In genomic region chr10:3466135-3466626, GRCm38 (mm10) we compare ENCODE assay signal across 19 mouse cellular contexts.
A peak's percentile ranks its signal among the peaks of the same experiment; 100 is the strongest.
DNase-seq lines count a peak whose midpoint lies in the region; ATAC-seq and TF ChIP-seq lines count a peak whose summit lies in the region.
"Had no signal": no experiment of that assay in that cellular context is flagged by ENCODE, and none has a peak within 500 bp of the region (broad histone marks: within the 10 kb centered on the region; RNA-seq: fewer than 3 reads in every experiment).

No protein-coding gene starts in this region.

- in situ Hi-C loops in CH12.LX (cut with MboI; ENCODE audit: low pct_ligation_motif_present, low pct_unique_long_range_greater_than_20kb, low sequenced_read_pairs) = no loop called here

- H3K36me3 ChIP-seq in embryonic facial prominence, embryonic 14.5 days (ENCODE audit: control insufficient read depth, insufficient read depth, low read length) = no peaks in the 10 kb centered on the region
- no peaks in the 10 kb centered on the region for H3K36me3 ChIP-seq in embryonic facial prominence, embryonic 10.5 days (replicated peaks)
- no peaks in the 10 kb centered on the region for H3K36me3 ChIP-seq in CH12.LX (replicated peaks in 1 of 2; ENCODE audit: control insufficient read depth in 1 of 2, insufficient read depth in 1 of 2, low read length in 1 of 2)
- H3K36me3 ChIP-seq: hindbrain, embryonic 12.5 days had no signal

- H3K27me3 ChIP-seq in embryonic facial prominence, embryonic 14.5 days (replicated peaks; ENCODE audit: control insufficient read depth, insufficient read depth, low read length) = no peaks in the 10 kb centered on the region
- no peaks in the 10 kb centered on the region for H3K27me3 ChIP-seq in embryonic facial prominence, embryonic 10.5 days (replicated peaks; ENCODE audit: low read depth, poor library complexity, severe bottlenecking)
- H3K27me3 ChIP-seq in CH12.LX (replicated peaks) = no peaks in the 10 kb centered on the region
- H3K27me3 ChIP-seq: forebrain, embryonic 13.5 days; hindbrain, embryonic 12.5 days had no signal

- H3K9ac ChIP-seq in embryonic facial prominence, embryonic 14.5 days (ENCODE audit: low read depth, low read length) = no peak overlapping the region
- H3K9ac ChIP-seq in CH12.LX (ENCODE audit: insufficient read depth, low read depth) = no peak overlapping the region
- H3K9ac ChIP-seq: forebrain, embryonic 13.5 days; forebrain, postnatal 0 days; hindbrain, embryonic 12.5 days had no signal

- TF ChIP-seq POLR2A in CH12.LX (IDR thresholded peaks at IDR 0.05; ENCODE audit: low read depth, low read length) = no peak
- TF ChIP-seq POLR2A in embryonic fibroblast, embryonic 13.5 days (IDR thresholded peaks at IDR 0.05; ENCODE audit: low read depth, low read length) = no peak

- no peak overlapping the region for H3K27ac ChIP-seq in embryonic facial prominence, embryonic 14.5 days (replicated peaks; ENCODE audit: low read depth, low read length)
- H3K27ac ChIP-seq in embryonic facial prominence, embryonic 10.5 days (replicated peaks) = no peak overlapping the region
- no peak overlapping the region for H3K27ac ChIP-seq in CH12.LX (ENCODE audit: insufficient read depth, low read depth)
- H3K27ac ChIP-seq in embryonic fibroblast, embryonic 13.5 days (ENCODE audit: insufficient read depth, low read length) = peak overlapping the region; percentile 84
- H3K27ac ChIP-seq: forebrain, embryonic 13.5 days; heart, embryonic 10.5 days; hindbrain, embryonic 12.5 days; hindbrain, postnatal 0 days had no signal

- H3K9me3 ChIP-seq in embryonic facial prominence, embryonic 14.5 days (ENCODE audit: control insufficient read depth, low read length) = no peaks in the 10 kb centered on the region
- no peaks in the 10 kb centered on the region for H3K9me3 ChIP-seq in embryonic facial prominence, embryonic 10.5 days
- H3K9me3 ChIP-seq in CH12.LX (replicated peaks; ENCODE audit: low read length) = no peaks in the 10 kb centered on the region
- H3K9me3 ChIP-seq: forebrain, embryonic 13.5 days; heart, embryonic 10.5 days; hindbrain, embryonic 12.5 days had no signal

- H3K4me1 ChIP-seq in embryonic facial prominence, embryonic 14.5 days (ENCODE audit: control insufficient read depth, insufficient read depth, low read length) = no peaks in the 10 kb centered on the region
- H3K4me1 ChIP-seq in embryonic facial prominence, embryonic 10.5 days = no peaks in the 10 kb centered on the region
- peaks cover 0 to 7% of the 10 kb centered on the region in 2 experiments; a peak in 2 of 4 replicates for H3K4me1 ChIP-seq in CH12.LX (ENCODE audit: control insufficient read depth in 1 of 2, insufficient read depth in 2 of 2)
- H3K4me1 ChIP-seq in embryonic fibroblast, embryonic 13.5 days (ENCODE audit: control insufficient read depth, insufficient read depth, low read length) = no peaks in the 10 kb centered on the region
- H3K4me1 ChIP-seq: forebrain, embryonic 13.5 days; heart, embryonic 10.5 days; hindbrain, embryonic 12.5 days had no signal

- TF ChIP-seq CTCF in CH12.LX (conservative IDR thresholded peaks at IDR 0.05 in 1 of 2, IDR thresholded peaks at IDR 0.05 in 1 of 2; ENCODE audit: low read depth in 2 of 2, low read length in 2 of 2) = no peak
- TF ChIP-seq CTCF in embryonic fibroblast, embryonic 13.5 days (IDR thresholded peaks at IDR 0.05; ENCODE audit: borderline replicate concordance, insufficient read depth, low read length) = no peak

- TF ChIP-seq EP300 in CH12.LX (IDR thresholded peaks at IDR 0.05; ENCODE audit: low read length) = no peak

- WGBS in embryonic facial prominence, embryonic 14.5 days = 76% methylated on average over 4 of the region's 4 CpGs
- WGBS in embryonic facial prominence, embryonic 10.5 days = 90% methylated on average over 4 of the region's 4 CpGs

- no peak overlapping the region for H3K4me2 ChIP-seq in embryonic facial prominence, embryonic 14.5 days (ENCODE audit: low read depth, low read length)
- no peak overlapping the region for H3K4me2 ChIP-seq in CH12.LX (ENCODE audit: insufficient read depth, low read depth, poor library complexity, severe bottlenecking)
- H3K4me2 ChIP-seq: forebrain, embryonic 13.5 days; hindbrain, embryonic 12.5 days had no signal

- dilution Hi-C loops in CH12.LX (cut with MboI; ENCODE audit: extremely low pct_ligation_motif_present, extremely low pct_unique_long_range_greater_than_20kb, low sequenced_read_pairs) = no loop called here

- peak; percentile 16 for DNase-seq in embryonic facial prominence, embryonic 14.5 days (ENCODE audit: low spot score)
- DNase-seq in embryonic facial prominence, embryonic 10.5 days (ENCODE audit: low spot score) = no peak
- DNase-seq in CH12.LX (ENCODE audit: extremely low read depth) = peak; percentile 17
- no peak for DNase-seq in cerebellum, adult 18-20 months
- no peak for DNase-seq in gastrocnemius, adult 18-20 months (ENCODE audit: low spot score)
- no peak for DNase-seq in thymus, adult 18-20 months
- DNase-seq: adrenal gland, postnatal 25 days; cerebellum, adult 2 months; cerebellum, postnatal 10 days; forebrain, postnatal 0 days; gastrocnemius, postnatal 36 days; heart, postnatal 10 days; heart, postnatal 4 days; kidney, adult 11 months had no signal

- no peak overlapping the region for H3K4me3 ChIP-seq in embryonic facial prominence, embryonic 14.5 days (ENCODE audit: low read depth, low read length)
- H3K4me3 ChIP-seq in embryonic facial prominence, embryonic 10.5 days = no peak overlapping the region
- no peak overlapping the region for H3K4me3 ChIP-seq in CH12.LX (replicated peaks in 1 of 3; ENCODE audit: low read depth in 2 of 3, low read length in 2 of 3, poor library complexity in 1 of 3)
- H3K4me3 ChIP-seq in embryonic fibroblast, embryonic 13.5 days (ENCODE audit: insufficient read depth, low read length) = no peak overlapping the region
- H3K4me3 ChIP-seq: forebrain, embryonic 13.5 days; heart, embryonic 10.5 days; hindbrain, embryonic 12.5 days had no signal

- no peaks in the 10 kb centered on the region for H3K79me2 ChIP-seq in CH12.LX (replicated peaks; ENCODE audit: control insufficient read depth, extremely low read depth, insufficient read depth, poor library complexity, severe bottlenecking)

- TF ChIP-seq RAD21 in CH12.LX (IDR thresholded peaks at IDR 0.05; ENCODE audit: low read depth, low read length) = no peak

- ATAC-seq in embryonic facial prominence, embryonic 14.5 days (ENCODE audit: low read depth) = no peak
- ATAC-seq: forebrain, embryonic 13.5 days; forebrain, postnatal 0 days; hindbrain, postnatal 0 days had no signal

TF ChIP-seq in CH12.LX, 34 proteins besides CTCF, POLR2A, EP300 and RAD21:
- no peak for TF ChIP-seq CHD2 (IDR thresholded peaks at IDR 0.05; ENCODE audit: low read length)
- TF ChIP-seq PAX5 (IDR thresholded peaks at IDR 0.05; ENCODE audit: low read length) = no peak
- no peak for TF ChIP-seq ZC3H11A (IDR thresholded peaks at IDR 0.05; ENCODE audit: low read depth, low read length)
- no peak for TF ChIP-seq MAZ (IDR thresholded peaks at IDR 0.05; ENCODE audit: low read depth, low read length)
- no peak for TF ChIP-seq USF2 (conservative IDR thresholded peaks at IDR 0.05; ENCODE audit: low read depth, low read length)
- TF ChIP-seq KAT2A (IDR thresholded peaks at IDR 0.05; ENCODE audit: insufficient replicate concordance, low read length) = no peak
- TF ChIP-seq MAFK (IDR thresholded peaks at IDR 0.05; ENCODE audit: insufficient replicate concordance, low read length) = no peak
- TF ChIP-seq CHD1 (IDR thresholded peaks at IDR 0.05; ENCODE audit: low read depth, low read length) = no peak
- no peak for TF ChIP-seq IRF4 (IDR thresholded peaks at IDR 0.05; ENCODE audit: low read depth, low read length)
- no peak for TF ChIP-seq MYC (IDR thresholded peaks at IDR 0.05; ENCODE audit: low read depth, low read length)
- no peak for TF ChIP-seq NRF1 (IDR thresholded peaks at IDR 0.05; ENCODE audit: low read depth, low read length)
- no peak for TF ChIP-seq E2F4 (IDR thresholded peaks at IDR 0.05; ENCODE audit: insufficient replicate concordance, low read depth, low read length)
TF ChIP-seq in CH12.LX: peak in this region for 0.

Comparison
In these comparisons a context has a peak if more than half of its experiments do, and no peak if none do; other contexts are left out.
1. DNase-seq: peak in embryonic facial prominence, embryonic 14.5 days (single experiment) and CH12.LX (single experiment); none in embryonic facial prominence, embryonic 10.5 days (single experiment), cerebellum, adult 18-20 months (0 of 2), gastrocnemius, adult 18-20 months (single experiment) and thymus, adult 18-20 months (0 of 2).